Comparison of ENCODE assay signal across 8 mouse cellular contexts in genomic region chr5:29736942-29737341, GRCm38 (mm10). TPM values are rescaled to one million over a fixed set of nuclear protein-coding genes. Genes with fewer than 3 reads are reported as not detected.
DNase-seq lines count a peak whose midpoint lies in the region; ATAC-seq and TF ChIP-seq lines count a peak whose summit lies in the region.

No protein-coding gene starts in this region.

- H3K79me2 ChIP-seq in heart, adult 2 months (replicated peaks; ENCODE audit: control insufficient read depth, insufficient read depth, low read length): peaks cover 14% of the 10 kb centered on the region

- H3K36me3 ChIP-seq in heart, adult 2 months (ENCODE audit: control insufficient read depth, insufficient read depth, low read length): peaks cover 29% of the 10 kb centered on the region
- peaks cover 38% of the 10 kb centered on the region for H3K36me3 ChIP-seq in E14TG2a.4 (ENCODE audit: insufficient read depth, low read length)
- H3K36me3 ChIP-seq in forebrain, postnatal 0 days (ENCODE audit: insufficient read depth): 0 out of 2 replicates have a peak, but pooled peaks cover under 1% of the 10 kb centered on the region

- TF ChIP-seq POLR2A in heart, adult 2 months (IDR thresholded peaks at IDR 0.05; ENCODE audit: insufficient read depth, low read depth, low read length): no peak

- 16% methylated on average over 9 of the region's 9 CpGs for WGBS in heart, adult 2 months
- 67% methylated on average over 9 of the region's 9 CpGs for WGBS in forebrain, postnatal 0 days

- ATAC-seq in forebrain, postnatal 0 days: no peak
- peak; percentile 4; the same call in 1 of the 2 replicates for ATAC-seq in megakaryocyte, adult 5-6 weeks (ENCODE audit: poor library complexity, severe bottlenecking)

- H3K4me3 ChIP-seq in heart, adult 2 months: peak overlapping the region; percentile 64
- peak overlapping the region; percentile 97 for H3K4me3 ChIP-seq in E14TG2a.4 (replicated peaks; ENCODE audit: low read length)
- H3K4me3 ChIP-seq in forebrain, postnatal 0 days (ENCODE audit: low read depth, low read length): peak overlapping the region; percentile 66

- H3K27me3 ChIP-seq in heart, adult 2 months (ENCODE audit: control insufficient read depth, insufficient read depth, low read length): no peaks in the 10 kb centered on the region
- H3K27me3 ChIP-seq in E14TG2a.4 (ENCODE audit: insufficient read depth, low read length): no peaks in the 10 kb centered on the region
- H3K27me3 ChIP-seq in forebrain, postnatal 0 days (ENCODE audit: insufficient read depth, low read length): no peaks in the 10 kb centered on the region

- peaks cover 15% of the 10 kb centered on the region for H3K4me1 ChIP-seq in heart, adult 2 months (ENCODE audit: control insufficient read depth, insufficient read depth, low read length)
- H3K4me1 ChIP-seq in E14TG2a.4 (replicated peaks; ENCODE audit: low read depth, low read length): peaks cover 71% of the 10 kb centered on the region
- H3K4me1 ChIP-seq in forebrain, postnatal 0 days (ENCODE audit: insufficient read depth): 0 out of 2 replicates have a peak, but pooled peaks cover 14% of the 10 kb centered on the region

- no peak for TF ChIP-seq EP300 in heart, adult 2 months (IDR thresholded peaks at IDR 0.05; ENCODE audit: insufficient read depth, low read depth, low read length)

- H3K9ac ChIP-seq in heart, adult 2 months (ENCODE audit: low read depth, low read length): peak overlapping the region; percentile 40
- H3K9ac ChIP-seq in forebrain, postnatal 0 days: peak overlapping the region; percentile 82; the same call in 1 of the 2 replicates

- no peak for DNase-seq in heart, adult 2 months
- DNase-seq in heart, adult 11 months: no peak
- DNase-seq in forebrain, postnatal 0 days: no peak
- DNase-seq in cerebellum, adult 9-10 months: no peak
- DNase-seq in spleen, adult 18-20 months: no peak
- DNase-seq in adrenal gland, postnatal 4 days (ENCODE audit: low spot score in 2 of 2): no peak

- H3K27ac ChIP-seq in heart, adult 2 months: peak overlapping the region; percentile 100
- no peak overlapping the region for H3K27ac ChIP-seq in forebrain, postnatal 0 days (ENCODE audit: low read depth, low read length)

- TF ChIP-seq CTCF in heart, adult 2 months (IDR thresholded peaks at IDR 0.05): no peak
- TF ChIP-seq CTCF in E14TG2a.4 (conservative IDR thresholded peaks at IDR 0.05; ENCODE audit: low read length): no peak
- no peak for TF ChIP-seq CTCF in forebrain, postnatal 0 days (IDR thresholded peaks at IDR 0.05; ENCODE audit: low read depth)

- H3K4me2 ChIP-seq in forebrain, postnatal 0 days (ENCODE audit: low read depth): peak overlapping the region; percentile 57

- no peaks in the 10 kb centered on the region for H3K9me3 ChIP-seq in E14TG2a.4 (ENCODE audit: low read length)
- H3K9me3 ChIP-seq in forebrain, postnatal 0 days (ENCODE audit: low read length): no peaks in the 10 kb centered on the region

- intact Hi-C loops in heart, adult 2 months (cut with DNase I): loop anchor here (5.0 kb wide), 1 partner anchor 165 kb away; no protein-coding TSS in a partner anchor

RNA-seq across cellular contexts. Expression of gene Gm5129, which starts 1.2 kb away (rescaled TPM):
- not detected for total RNA-seq in heart, adult 2 months (2021)
- not detected in 2 replicates for polyA plus RNA-seq in heart, adult 2 months (2012; rRNA removed)
- total RNA-seq in forebrain, postnatal 0 days (2014; rRNA removed): not detected in 2 replicates
- polyA plus RNA-seq in forebrain, postnatal 0 days (2015; fragmentation: Nextera tagmentation; extraction: Ambion mirVana): not detected in 2 replicates
- 6.0 and 6.2 TPM in 2 replicates for total RNA-seq in megakaryocyte, adult 5-6 weeks (2015)
- total RNA-seq in megakaryocyte, adult 5-6 weeks (2017): 4.4 TPM in 1 of 2 replicates, not detected in the other
- total RNA-seq in adrenal gland, postnatal 4 days (2021): 1 to 10 TPM in 1 of 2 experiments, not detected in 1; 1.3 TPM

RNA-seq across cellular contexts. Expression of gene Dnajb6, which starts 1.5 kb away (rescaled TPM):
- total RNA-seq in heart, adult 2 months (2021): 10 to 100 TPM; 71.0 to 78.4 TPM
- 34.0 and 39.3 TPM in 2 replicates for polyA plus RNA-seq in heart, adult 2 months (2012; rRNA removed)
- 310 and 368 TPM in 2 replicates for total RNA-seq in forebrain, postnatal 0 days (2014; rRNA removed)
- polyA plus RNA-seq in forebrain, postnatal 0 days (2015; fragmentation: Nextera tagmentation; extraction: Ambion mirVana): 373 and 384 TPM in 2 replicates
- total RNA-seq in megakaryocyte, adult 5-6 weeks (2015): 141 and 161 TPM in 2 replicates
- total RNA-seq in megakaryocyte, adult 5-6 weeks (2017): 157 and 169 TPM in 2 replicates
- 100 to 1,000 TPM; 125 to 146 TPM for total RNA-seq in adrenal gland, postnatal 4 days (2021)
